Mouse (Mus musculus): ENCODE data around the gene Spem2. TPM values are rescaled to one million over a fixed set of nuclear protein-coding genes. Genes with fewer than 3 reads are reported as not detected.
A peak's percentile ranks its signal among the peaks of the same experiment; 100 is the strongest.
"Not testable (repeated sequence)": the region's sequence is repeated elsewhere in the genome, so short reads cannot be mapped to it uniquely, and the experiment has no call there.

Spem2 gene
- not detected for total RNA-seq (2021)

DNA sequence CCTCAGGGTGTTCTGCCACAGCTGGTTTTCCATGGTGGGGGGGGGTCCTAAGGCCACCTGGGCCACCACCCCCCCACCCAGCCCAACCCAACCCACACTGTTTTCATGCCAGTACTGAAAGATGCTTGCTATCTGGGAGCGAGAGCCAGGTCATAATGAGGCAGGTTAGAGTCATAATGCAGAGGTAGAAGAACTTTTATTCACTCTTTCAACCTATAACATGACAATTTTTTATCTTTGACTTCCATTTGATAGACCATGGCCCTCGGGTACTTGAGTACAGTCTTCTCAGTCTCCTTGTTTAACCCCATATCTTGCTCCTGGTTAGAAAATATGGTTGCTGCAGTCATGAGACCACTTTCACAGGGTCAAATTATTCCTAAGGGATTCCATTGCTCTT, at the start of gene Spem2:
Spem2 (minus strand) TSS at position 101 of the 400 bp plus-strand sequence.
- no peak for DNase-seq
- intact Hi-C loops (cut with DNase I): no loop called here

DNA sequence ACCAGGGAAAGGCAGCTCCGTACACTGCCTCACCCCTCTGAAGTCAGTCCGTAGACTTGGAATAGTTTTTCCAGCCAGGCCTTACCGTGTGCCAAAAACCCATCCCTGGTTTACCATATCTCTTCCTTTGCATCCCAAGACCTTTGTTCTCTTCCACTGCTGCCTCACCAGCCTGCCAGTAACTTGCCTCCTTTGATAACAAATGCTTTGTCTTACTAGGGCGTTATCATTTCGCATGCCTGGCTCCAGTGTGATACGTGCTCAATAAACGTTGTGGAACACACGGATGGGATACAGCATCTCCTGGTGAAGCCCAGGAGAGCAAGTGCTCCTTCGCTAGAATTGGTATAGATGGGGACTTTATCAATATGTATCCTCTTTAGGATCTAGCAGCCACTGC, 49.1 kb upstream of the Spem2 start:
- intact Hi-C loops (cut with DNase I): no loop called here
- DNase-seq: no peak

DNA sequence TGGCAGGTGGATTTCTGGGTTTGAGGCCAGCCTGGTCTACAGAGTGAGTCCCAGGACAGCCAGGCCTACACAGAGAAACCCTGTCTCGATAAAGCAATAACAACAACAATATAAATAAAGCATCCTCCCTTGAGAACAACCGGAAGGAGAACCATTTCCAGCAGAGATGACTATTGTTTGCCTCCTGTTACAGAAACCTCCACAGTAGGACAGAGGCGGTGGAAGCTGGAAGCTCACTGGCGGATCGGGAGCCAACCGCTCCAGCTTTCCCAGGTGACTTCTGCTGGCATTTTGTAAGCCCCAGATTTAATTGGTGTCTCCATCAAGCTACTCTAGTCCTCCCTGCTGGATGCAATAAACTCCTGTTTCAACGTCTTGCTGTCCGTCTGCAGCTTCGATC, 47.3 kb upstream of the Spem2 start:
- no peak for DNase-seq
- intact Hi-C loops (cut with DNase I): no loop called here

DNA sequence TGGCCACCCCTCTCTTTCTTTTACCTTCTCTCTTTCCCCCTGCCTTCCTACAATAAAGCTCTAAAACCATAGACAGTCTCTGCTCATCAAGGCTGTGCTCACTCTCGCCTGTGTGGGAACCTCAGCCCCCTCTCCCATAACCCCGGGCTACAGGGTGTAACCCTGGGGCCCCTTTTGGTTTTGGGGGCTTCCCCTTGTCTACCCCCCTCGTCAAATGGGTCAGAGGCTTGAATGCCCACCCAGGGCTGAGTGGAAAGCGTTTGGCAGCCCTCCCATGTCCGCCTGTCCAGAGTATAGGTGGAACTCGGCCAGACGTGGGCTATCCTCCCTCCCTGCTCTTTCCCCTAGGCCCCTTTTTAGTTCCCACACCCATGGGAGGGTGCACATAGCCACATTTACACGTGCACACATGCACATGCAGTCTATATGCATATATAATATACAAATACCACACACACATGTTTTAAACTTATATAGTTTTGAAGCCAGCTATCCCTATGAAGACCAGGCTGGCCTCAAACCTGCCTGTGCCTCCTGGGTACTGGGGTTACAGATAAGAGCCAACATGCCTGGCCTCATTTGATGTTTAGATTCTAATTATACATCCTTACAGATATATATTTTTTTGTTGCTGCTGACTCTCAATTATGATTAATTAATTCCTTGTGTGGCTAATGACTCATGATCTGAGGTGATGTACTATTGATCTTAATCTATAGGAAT, 46.0 kb upstream of the Spem2 start:
- intact Hi-C loops (cut with DNase I): no loop called here
- DNase-seq: no peak

DNA sequence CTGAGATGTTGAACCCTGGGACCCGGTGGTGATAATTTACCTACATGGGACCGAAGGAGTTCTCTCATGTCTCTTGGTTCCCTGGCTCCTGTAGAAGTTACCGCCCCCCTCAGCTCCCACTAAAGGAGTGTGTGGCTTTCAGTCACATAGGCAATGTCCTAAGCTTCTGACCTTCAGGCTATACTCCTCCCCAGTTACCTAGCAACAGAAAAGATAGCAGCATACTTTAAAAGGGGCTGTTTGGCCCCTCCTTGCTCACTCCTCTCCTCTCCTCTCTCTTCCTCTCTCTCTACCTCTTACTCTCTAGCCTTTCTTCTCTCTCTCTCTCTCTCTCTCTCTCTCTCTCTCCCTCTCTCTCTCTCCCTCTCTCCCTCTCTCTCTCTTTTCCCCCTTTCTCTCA, 45.5 kb upstream of the Spem2 start:
- DNase-seq; intact Hi-C loops (cut with DNase I): not testable (repeated sequence)

DNA sequence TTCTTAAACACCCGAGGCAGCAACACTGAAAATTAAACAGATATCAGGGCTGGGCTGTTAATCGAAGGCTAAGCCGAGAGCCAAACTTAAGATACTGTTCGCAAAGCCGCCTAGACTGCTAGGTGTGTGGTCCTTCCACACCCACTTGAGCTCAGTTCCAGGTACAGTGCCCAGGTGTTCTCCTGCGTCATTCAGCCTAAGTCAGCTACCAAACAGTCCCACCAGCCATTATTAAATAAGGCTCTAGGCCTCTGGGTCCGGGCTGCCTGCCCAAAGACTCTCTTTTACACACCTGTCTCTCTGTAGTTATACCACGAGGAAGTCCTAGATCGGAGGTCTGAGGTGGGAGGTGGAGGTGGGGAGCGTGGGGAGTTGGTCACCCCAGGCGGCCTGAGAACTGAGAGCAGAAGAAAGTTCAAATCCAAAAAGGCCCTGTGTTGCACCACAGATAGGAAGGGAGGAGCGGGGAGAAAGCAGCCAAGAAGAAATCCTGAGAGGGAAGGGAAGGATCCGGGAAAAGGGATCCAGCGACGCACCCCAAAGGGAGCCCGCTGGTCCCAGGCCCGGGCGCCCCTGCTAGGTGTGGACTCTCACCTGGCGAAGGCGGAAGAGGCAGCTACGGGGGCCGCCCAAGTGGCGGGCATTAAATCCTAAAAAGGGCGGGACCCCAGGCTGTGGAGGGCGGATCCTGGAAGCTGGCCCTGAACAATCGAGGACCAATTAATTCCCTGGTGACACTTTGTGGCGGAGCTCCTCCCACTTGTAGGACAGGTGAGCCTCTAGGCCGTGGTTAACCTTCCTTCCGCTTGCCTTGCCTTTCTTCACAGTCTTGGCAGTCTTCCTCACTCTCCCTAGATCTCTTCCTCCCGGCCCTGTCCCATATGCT, 40.1 kb upstream of the Spem2 start, which contains the start of gene Tnk1:
Tnk1 (minus strand) TSS at position 618 of the 886 bp plus-strand sequence.
- intact Hi-C loops (cut with DNase I): no loop called here
- DNase-seq: no peak

DNA sequence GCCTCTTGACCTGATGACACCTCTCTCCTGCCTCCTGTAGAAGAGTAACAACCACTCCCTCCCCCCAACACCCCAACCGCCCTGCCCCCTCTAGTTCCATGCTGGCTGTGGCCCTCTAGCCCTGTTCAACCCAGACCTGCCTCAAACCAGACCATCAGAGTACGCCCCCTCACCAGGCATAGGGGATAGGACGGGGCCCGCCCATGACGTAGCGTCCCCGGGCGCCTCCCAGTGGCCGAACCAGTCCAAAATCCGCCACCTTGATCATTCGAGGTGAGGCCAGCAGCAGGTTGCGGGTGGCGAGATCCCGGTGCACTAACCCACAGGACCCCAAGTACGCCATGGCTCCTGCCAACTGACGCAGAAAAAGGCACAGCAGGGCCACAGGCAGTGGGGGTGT, 37.1 kb upstream of the Spem2 start:
- peak; percentile 63 for DNase-seq
- intact Hi-C loops (cut with DNase I): no loop called here

DNA sequence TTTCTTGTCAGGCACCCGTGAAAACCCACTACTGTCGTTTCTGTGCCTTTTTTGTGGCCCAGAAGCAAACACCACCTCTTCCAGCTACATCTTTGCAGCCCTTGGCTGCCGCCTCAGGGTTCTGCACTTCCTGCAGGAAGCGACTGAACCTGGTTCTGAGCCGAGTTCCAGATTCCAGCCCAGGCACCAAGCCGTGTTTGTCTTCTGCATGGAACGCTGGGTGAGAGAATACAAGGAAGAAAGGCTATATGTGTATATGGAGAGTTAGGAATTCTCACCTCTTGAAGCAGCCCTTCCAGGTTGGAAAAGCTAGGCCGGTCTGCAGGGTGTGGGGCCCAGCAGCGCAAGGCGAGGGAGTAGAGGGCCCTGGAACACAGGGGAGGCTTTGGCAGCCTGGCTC, 36.4 kb upstream of the Spem2 start:
- no peak for DNase-seq
- intact Hi-C loops (cut with DNase I): loop anchor here (5.0 kb wide), 1 partner anchor 898 kb away; no protein-coding TSS in a partner anchor

DNA sequence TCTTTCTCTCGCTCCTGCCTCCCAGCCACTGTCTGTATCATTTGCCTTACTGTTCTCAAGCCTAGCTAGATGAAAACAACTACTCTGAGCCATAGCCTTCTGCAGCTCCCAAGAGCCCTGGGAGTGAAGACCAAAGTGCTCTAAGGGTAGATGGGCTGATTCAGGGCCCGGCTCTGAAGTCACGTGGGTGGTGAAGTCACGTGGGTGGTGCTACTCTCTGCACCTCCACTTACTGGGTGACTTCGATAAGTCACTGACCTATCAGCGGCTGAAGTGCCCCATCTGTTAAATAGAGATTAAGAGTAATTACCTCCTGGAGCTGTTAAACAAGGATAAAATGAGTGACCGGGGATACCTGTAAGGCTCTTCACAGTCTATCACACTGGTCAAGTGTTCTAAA, 35.7 kb upstream of the Spem2 start:
- no peak for DNase-seq
- intact Hi-C loops (cut with DNase I): loop anchor here (5.0 kb wide), 1 partner anchor 898 kb away; no protein-coding TSS in a partner anchor

DNA sequence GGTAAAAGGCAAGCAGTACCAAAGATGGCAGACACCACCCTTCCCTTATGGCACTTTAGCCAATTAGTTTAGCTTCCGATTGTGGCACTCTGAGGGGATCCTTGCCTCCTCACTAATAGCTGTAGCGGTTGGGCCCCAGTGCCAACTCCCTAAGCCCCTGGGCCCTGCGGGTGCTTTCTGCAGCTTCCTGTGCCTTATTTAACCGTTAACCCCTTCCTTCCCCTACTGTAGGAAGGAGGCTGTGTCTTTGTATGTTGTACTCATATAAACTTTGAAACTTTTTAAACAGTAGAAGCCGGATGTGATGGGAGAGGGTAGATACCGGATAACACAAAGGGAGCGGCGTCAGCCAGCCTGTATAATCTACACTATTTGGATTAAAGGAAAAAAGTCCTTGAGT, 32.5 kb upstream of the Spem2 start:
- intact Hi-C loops (cut with DNase I): loop anchor here (5.0 kb wide), 1 partner anchor 902 kb away; no protein-coding TSS in a partner anchor
- no peak for DNase-seq

DNA sequence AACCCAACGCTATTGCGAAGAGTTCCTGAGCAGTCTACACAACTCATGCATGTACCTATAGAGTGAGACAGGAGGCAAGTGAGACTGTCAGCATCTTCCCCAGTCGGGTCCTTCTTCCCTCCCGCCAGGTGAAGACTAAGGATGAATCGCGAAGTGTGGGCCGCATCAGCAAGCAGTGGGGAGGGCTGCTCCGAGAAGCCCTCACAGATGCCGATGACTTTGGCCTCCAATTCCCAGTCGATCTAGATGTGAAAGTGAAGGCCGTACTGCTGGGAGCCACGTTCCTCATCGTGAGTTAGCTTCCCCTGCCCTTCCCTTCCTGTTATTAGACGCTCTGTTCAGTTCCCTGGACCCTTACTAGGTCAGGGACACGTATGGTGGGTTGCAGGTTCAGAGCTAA, 31.6 kb upstream of the Spem2 start:
- no peak for DNase-seq
- intact Hi-C loops (cut with DNase I): loop anchor here (5.0 kb wide), 1 partner anchor 902 kb away; no protein-coding TSS in a partner anchor

DNA sequence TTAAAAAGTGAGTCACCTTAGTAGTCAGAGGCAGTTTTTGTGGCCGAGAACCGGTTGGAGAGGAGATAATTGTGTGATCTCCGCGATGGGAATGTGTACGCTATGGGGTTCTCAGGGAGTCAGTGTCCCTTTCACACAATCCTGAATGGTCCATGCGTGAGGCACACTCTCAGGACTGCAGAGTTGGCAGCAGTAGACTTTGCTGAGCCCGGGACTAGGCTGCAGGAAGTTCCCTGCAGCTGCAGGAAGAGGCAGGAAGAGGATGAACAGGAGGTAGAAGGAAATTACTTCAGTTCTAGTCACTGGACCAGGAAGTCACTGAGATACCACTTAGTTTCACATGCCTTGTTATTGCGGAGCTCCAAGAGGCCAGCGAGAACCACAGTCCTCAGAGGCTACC, 30.9 kb upstream of the Spem2 start:
- intact Hi-C loops (cut with DNase I): no loop called here
- no peak for DNase-seq

DNA sequence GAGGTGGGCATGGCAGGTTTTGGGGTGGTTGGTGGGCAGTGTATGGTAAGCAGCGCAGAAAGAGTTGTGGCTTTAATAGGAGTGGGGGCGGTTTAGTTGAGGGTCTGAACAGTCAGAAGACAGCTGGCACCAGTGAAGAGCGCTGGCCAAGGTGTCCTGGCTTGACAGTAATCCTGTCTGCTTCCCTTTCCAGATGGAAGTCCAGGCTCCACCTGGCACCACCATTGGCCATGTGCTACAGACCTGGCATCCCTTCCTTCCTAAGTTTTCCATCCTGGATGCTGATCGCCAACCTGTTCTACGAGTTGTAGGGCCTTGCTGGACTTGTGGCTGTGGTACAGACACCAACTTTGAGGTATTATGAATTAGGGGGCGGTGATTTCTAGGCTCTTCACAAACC, 29.8 kb upstream of the Spem2 start:
- intact Hi-C loops (cut with DNase I): no loop called here

DNA sequence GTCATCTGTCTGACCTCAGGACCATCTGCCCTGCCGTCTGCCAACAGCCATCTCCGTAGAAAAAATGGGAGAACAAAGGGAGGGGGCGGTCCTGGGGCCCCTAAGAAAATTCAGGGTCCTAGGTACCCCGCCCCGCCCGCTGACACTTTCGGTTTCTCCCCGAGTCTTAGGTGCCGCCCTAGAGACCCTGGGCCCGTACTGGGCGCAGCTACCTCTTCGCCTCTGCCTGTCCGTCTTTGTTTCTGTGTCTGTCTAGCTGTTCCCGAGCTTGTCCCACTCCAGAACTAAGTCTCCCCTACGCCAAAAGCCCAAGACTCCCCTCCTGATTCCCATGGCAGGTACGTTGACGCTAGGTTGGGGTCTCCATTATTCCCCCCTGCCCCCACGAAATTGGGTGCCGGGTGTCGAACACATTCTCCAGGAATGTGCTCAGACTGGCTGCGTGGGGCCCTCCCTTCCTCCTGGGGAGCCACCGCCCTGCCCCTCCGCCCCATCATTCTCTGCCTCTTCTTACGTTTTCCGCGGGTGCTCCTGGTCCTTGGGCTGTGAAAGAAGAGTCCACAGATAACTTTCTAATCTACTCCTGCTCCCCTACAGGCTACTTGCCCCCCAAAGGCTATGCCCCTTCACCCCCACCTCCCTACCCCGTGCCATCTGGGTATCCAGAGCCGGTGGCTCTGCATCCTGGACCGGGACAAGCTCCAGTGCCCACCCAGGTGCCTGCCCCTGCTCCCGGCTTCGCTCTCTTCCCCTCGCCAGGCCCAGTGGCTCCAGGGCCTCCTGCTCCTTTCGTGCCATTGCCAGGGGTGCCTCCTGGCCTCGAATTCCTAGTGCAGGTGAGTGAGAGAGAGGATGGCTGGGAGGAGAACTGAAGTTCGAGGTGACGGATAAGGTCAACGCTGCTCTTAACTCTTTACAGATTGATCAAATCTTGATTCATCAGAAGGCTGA, 28.7 kb upstream of the Spem2 start:
- DNase-seq: no peak
- intact Hi-C loops (cut with DNase I): no loop called here

More for the DNA sequence above, 29.8 kb upstream of the Spem2 start:
- DNase-seq: peak; percentile 53

DNA sequence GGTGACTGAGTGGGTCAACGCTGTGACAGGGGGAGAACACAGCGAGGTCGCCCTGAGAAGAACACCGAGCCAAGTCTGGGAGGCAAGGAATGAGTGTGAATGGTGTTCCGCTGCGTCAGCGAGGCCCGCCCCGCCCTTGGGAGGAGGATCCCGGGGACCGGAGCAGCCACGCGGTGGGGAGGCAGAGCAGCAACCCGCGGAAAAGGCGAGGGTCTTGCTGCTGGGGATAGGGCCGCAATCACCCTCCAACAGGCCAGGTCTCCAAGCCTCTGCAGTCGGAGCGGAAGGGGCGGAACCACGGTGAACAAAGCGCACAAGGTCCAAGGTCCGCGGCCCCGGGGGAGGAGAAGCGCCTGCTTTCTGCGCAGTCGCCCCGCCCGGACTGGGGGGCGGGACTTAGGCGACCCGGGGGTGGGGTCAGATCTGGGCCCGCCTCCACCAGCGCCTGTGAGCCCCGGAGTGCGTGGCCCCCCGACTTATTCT, 28.0 kb upstream of the Spem2 start, which contains the start of gene Plscr3:
Plscr3 (plus strand) TSS at position 179 of the 483 bp plus-strand sequence.
- intact Hi-C loops (cut with DNase I): no loop called here

DNA sequence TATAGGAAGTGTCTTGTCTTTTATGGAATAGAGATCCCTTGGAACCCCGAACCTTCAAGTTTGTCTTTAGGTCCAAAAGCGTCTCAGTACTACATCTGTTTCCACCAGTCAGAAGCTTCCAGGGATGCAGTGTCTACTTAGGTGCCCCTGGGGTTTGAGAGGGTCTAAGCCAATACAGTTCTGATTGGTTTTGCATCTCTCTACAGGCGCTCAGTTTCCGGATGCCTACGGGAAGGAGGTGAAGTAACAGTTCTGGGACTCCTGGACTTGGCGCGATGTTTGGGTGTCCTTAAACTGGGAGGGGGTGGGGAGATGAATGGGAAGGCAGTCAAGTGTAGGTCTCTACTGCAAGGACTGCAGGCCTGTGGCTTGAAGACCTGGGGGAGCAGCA, 20.4 kb upstream of the Spem2 start:
- no peak for DNase-seq
- intact Hi-C loops (cut with DNase I): loop anchor here (5.0 kb wide), 1 partner anchor 36 kb away; the partner anchor contains the start of gene Fgf11

More for the DNA sequence above, 28.0 kb upstream of the Spem2 start, which contains the start of gene Plscr3:
- peak; percentile 97 for DNase-seq

DNA sequence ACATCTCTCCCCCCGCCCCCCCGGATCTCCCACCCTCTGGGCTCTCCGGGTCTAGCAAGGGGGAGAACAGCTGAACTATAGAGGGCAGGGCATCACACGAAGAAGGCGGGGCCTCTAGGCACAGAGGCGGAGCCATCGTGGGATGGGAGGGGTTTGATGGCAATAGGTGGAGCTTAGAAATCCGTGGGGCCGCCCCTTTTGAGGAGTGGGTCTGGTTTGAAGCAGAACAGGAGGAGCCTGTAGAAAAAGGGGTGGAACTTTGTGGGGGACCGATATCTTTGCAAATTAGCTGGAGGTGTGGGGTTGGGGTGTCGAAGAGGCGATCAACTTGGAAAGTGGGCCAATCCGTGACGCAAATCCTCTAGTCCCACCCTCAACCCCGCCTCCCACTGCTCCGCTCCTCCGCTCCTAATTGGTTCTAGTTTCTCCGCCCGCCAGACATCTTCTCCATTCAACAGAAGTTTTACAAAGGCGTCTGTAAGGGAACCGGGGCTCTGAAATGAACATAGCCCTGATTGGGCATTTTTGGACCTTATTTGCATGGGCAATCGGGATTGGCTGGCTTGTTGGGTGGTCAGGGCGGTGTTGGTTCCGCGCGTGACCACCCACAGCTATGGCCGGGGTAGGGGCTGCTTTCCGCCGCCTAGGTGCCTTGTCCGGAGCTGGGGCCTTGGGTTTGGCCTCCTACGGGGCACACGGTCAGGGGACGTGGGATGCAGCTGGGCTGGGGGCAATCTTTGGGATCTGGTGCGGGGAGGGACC, 19.9 kb upstream of the Spem2 start, which contains the start of gene Tmem256:
Tmem256 (plus strand) TSS at position 563 of the 762 bp plus-strand sequence.
- DNase-seq: peak; percentile 98
- intact Hi-C loops (cut with DNase I): loop anchor here (5.0 kb wide), 1 partner anchor 36 kb away; the partner anchor contains the start of gene Fgf11

DNA sequence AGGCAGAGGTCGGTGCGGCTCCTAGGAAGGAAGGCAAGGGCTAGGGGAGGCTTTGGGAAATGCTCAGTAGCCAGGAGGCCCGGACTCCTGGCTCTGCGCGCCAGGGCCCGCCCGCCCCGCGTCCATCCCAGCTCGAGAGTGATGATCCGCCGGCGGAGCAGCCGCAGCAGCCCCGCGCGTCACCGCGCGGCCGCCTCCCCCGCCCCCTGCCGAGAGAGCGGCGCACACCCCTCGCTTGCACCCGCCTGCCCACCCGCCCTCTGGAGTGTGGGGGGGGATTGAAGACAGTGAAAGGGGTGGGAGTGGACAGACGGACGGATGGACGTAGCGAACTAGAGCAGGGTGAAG, 19.3 kb upstream of the Spem2 start, which contains the start of gene Nlgn2:
Nlgn2 (minus strand) TSS at position 181 of the 348 bp plus-strand sequence.
- peak; percentile 89 for DNase-seq
- intact Hi-C loops (cut with DNase I): loop anchor here (5.0 kb wide), 1 partner anchor 35 kb away; the partner anchor contains the start of gene Fgf11

Data from left cerebral cortex, postnatal 4 days (tissue).